Mouse (Mus musculus): ENCODE data around the gene Mast4. TPM values are rescaled to one million over a fixed set of nuclear protein-coding genes. Genes with fewer than 3 reads are reported as not detected.

Mast4 gene
- total RNA-seq, 1 experiment from 2014 or later: 22.1 TPM

DNA sequence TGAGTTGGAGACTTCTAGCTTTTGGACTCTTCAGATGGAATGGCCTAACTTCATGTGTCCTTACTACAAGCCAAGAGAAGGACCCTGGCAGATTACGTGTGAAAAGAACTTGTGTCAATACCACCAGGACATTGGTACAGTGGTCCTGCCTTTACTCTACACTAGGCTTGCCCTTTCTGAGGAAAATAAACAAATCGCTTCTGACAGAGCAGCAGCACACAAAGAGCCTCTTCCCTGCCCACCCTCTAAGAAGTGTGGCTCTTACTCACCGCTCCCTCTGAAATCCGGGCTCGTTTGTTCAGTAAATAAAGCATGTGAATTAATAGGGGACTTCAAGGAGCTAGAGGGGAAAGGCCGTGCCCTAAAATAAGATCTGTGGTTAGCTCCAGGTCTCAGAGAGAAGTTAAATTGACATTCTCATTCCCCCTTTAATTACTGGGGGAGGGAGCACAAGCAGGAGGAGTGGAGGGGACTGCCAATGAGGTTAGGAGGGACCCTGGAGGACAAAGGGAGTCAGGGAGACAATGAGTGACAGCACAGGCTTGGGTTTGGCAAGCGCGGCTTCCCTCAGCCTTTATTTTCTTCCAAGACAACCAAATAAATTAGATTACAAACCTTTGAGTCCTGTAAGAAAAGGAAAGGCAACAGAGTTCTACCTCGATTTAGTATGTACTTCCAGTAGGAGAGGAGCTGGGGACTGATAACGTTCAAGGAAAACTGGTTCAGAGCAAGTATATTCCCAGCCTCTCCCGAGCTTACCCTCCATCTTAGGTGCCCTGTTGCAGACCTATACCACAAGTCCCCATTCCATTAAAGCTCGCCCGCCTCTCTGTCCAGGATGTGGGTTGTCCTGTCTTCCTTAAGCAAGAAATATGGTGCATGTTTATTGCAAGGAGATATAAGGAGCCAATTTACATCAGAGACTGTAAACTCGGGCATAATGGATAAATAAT lies 85.9 kb downstream of the Mast4 start:
- ATAC-seq (ENCODE audit: extremely low read depth, insufficient number of reproducible peaks, low FRiP score, poor library complexity, severe bottlenecking): no peak

GRCm38 (mm10) chr13:103246973-103247718 lies 87.2 kb downstream of the Mast4 start:
- ATAC-seq (ENCODE audit: extremely low read depth, insufficient number of reproducible peaks, low FRiP score, poor library complexity, severe bottlenecking): no peak

DNA sequence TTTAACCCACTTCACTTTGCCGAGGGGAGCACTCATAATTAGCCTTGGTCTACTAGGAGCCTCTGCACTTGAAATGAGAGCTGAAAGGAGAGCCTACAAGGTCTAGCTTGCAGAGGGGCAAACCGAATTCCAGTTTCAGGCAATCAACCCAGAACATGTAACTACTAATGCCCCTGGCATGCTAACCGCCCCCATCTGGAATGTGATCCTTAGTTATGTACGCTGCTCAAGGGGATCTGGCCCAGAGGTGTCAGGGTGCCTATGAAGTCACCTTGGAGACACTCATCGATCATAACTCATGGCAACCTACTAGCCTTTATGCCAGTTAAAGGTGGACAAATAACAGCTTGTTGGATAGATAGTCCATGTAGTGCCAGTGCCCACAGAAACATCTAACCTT lies 88.9 kb downstream of the Mast4 start:
- ATAC-seq (ENCODE audit: extremely low read depth, insufficient number of reproducible peaks, low FRiP score, poor library complexity, severe bottlenecking): no peak

GRCm38 (mm10) chr13:103244053-103244452 lies 90.2 kb downstream of the Mast4 start:
- ATAC-seq (ENCODE audit: extremely low read depth, insufficient number of reproducible peaks, low FRiP score, poor library complexity, severe bottlenecking): no peak

GRCm38 (mm10) chr13:103241092-103241491 lies 93.2 kb downstream of the Mast4 start:
- no peak for ATAC-seq (ENCODE audit: extremely low read depth, insufficient number of reproducible peaks, low FRiP score, poor library complexity, severe bottlenecking)

GRCm38 (mm10) chr13:103239654-103240053 lies 94.6 kb downstream of the Mast4 start:
- no peak for ATAC-seq (ENCODE audit: extremely low read depth, insufficient number of reproducible peaks, low FRiP score, poor library complexity, severe bottlenecking)

DNA sequence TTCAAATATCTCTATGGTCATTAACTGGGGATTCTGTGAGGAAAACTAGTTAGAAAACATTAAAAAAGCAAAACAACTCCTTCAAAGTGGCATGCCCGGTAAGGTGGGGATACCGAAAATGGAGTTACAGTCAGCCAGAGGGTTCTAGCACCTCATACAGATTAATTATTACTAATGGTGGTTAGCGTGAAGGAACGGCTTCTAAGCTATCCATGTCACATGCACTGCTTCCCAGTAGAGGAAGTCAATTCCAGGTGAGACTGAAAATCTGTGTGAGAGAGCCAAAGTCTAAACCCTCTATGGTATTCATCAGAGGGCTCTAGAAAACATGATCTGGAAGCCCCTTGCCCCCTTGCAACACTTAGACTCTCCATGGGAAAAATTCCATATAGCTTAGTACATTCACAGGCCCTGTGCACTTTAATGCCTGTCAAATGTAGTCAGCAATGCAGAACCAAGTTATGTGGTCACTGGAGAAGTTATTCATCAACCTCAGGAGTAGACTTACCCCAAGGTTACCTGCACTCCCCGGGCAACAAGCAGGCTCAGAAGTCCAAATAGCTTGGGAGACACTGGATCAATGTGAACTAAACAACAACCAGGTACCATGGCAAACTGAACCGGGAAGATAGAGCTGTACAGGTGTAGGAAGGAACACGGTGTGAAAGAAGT lies 96.1 kb downstream of the Mast4 start:
- no peak for ATAC-seq (ENCODE audit: extremely low read depth, insufficient number of reproducible peaks, low FRiP score, poor library complexity, severe bottlenecking)

- no peak for ATAC-seq (ENCODE audit: extremely low read depth, insufficient number of reproducible peaks, low FRiP score, poor library complexity, severe bottlenecking)
Observed at GRCm38 (mm10) chr13:103232171-103232570, 102.1 kb downstream of the Mast4 start.

GRCm38 (mm10) chr13:103229069-103229468 lies 105.2 kb downstream of the Mast4 start:
- no peak for ATAC-seq (ENCODE audit: extremely low read depth, insufficient number of reproducible peaks, low FRiP score, poor library complexity, severe bottlenecking)

DNA sequence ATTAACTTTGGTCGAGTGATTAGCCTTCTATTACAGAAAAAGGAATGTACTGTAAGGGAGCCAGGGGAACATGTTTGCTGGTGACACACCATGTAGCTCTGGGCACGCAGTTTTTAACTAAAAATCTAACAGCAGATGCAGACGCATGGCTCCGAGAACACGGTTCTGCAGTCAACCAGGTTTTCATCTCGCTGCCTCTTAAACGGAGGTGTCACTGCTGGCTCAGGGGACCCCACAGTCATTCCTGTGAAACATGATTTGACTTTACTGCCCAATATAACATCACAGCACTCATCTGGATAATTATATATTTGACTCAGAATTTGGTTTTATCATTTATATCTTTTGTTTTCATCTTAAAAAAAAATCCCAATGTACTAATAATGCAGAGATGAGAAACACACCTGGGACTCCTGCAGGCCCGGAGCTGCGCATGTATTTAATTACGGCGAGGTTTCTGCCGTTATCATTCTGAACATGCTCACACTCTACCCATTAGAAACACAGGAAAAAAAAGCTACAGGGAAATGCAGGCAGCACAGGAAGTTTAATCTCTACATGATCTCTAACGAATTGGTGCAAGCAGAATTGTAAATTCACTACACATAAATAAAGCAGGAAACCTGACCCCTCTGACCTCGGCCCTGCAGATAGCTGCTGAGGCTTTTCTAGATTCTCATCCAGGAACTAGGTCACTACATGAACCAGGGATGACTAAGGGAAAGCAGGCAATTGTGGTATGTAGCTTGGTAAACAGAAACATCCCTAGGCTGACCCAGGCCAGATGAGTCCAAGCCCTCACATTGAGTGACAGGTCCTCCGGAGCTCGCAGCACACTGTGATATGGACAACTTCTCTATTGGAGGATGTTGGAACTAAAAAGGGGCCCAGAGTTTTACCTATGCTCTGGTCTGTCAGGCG lies 108.1 kb downstream of the Mast4 start:
- ATAC-seq (ENCODE audit: extremely low read depth, insufficient number of reproducible peaks, low FRiP score, poor library complexity, severe bottlenecking): no peak

- ATAC-seq (ENCODE audit: extremely low read depth, insufficient number of reproducible peaks, low FRiP score, poor library complexity, severe bottlenecking): no peak
Observed at GRCm38 (mm10) chr13:103225217-103225894, 108.9 kb downstream of the Mast4 start.

- ATAC-seq (ENCODE audit: extremely low read depth, insufficient number of reproducible peaks, low FRiP score, poor library complexity, severe bottlenecking): no peak
Observed at GRCm38 (mm10) chr13:103220479-103221064, 113.7 kb downstream of the Mast4 start.

GRCm38 (mm10) chr13:103219999-103220398 lies 114.3 kb downstream of the Mast4 start:
- ATAC-seq (ENCODE audit: extremely low read depth, insufficient number of reproducible peaks, low FRiP score, poor library complexity, severe bottlenecking): no peak

- ATAC-seq (ENCODE audit: extremely low read depth, insufficient number of reproducible peaks, low FRiP score, poor library complexity, severe bottlenecking): no peak
Observed at GRCm38 (mm10) chr13:103217486-103217885, 116.8 kb downstream of the Mast4 start.

DNA sequence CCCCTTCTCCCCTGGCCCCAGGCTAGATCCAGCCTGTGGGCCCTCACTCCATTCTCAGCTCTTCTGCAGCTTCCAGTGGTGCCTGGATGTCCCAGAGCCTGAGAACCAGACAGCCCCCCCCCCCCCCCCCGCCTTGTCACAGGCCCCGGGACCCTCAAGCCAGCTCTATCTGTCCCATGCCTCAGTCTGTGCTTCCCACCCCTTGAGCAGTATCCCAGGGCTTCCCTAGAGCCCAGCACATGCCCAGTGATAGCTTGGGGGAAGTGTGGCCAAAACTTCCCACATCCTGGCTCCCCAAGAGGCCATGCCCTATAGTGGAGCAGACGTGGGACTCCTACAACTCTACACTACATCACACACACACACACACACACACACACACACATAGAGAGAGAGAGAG lies 119.8 kb downstream of the Mast4 start:
- ATAC-seq (ENCODE audit: extremely low read depth, insufficient number of reproducible peaks, low FRiP score, poor library complexity, severe bottlenecking): no peak

DNA sequence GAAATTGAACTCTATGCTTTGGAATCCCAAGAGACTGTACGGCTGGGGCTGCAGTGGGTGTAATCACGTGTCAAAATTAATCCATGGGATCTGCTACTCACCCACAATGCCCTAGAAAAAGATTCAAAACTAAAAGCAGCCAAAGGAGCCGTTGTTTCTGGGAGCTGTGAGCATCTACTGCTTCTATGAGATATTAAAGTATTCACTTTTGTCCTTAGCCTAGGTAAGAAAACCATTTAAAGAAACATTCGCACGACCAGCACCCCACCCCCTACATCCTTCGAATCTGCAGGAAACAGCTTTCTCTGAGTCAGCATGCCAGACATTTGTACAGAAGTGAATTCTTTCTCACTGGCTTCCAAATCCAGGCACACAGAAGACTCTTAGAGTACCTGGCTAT lies 122.3 kb downstream of the Mast4 start:
- no peak for ATAC-seq (ENCODE audit: extremely low read depth, insufficient number of reproducible peaks, low FRiP score, poor library complexity, severe bottlenecking)

DNA sequence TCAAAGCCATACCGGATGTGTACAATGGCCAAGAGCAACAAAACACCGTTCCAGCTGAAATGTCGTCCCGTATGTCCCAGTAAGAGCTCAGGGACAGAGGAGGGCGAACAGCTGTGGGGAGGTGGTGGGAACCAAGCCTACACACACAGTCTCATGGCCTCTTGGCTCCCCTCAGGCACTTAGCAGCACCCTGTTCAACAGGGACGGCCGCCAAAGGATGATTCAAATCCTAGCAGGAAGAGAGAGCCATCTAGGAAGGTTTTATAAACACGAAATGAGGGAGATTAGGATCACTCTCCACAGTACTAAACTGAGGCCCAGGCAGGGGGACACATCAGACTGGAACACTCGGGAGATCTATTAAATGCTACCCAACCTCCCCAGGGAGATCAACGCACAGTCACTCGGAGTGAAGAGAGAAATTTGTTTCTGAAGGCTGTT lies 122.8 kb downstream of the Mast4 start:
- ATAC-seq (ENCODE audit: extremely low read depth, insufficient number of reproducible peaks, low FRiP score, poor library complexity, severe bottlenecking): no peak

DNA sequence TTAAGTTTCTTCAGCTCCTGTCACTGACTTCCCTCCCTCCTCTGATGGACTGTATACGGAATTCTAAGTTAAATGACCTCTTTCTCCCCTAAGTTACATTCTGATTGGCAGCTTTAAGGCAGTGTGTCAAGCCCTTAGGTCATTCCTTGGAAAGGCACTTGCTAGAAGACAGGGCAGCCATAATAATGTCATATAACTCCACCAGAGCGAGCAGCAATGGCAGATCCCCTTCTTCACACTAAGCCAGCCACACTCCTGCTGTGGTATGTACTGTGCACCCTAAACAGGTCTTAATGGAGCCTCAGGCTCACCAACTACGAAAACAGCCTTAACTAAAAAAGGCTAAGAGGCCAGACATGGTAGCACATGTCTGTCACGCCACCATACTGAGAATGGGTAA lies 123.6 kb downstream of the Mast4 start:
- no peak for ATAC-seq (ENCODE audit: extremely low read depth, insufficient number of reproducible peaks, low FRiP score, poor library complexity, severe bottlenecking)
